Mouse (Mus musculus) heart, embryonic 15.5 days (tissue): ENCODE measurements around the gene Pcmt1. TPM values are rescaled to one million over a fixed set of nuclear protein-coding genes. Genes with fewer than 3 reads are reported as not detected.
"Not testable (repeated sequence)": the region's sequence is repeated elsewhere in the genome, so short reads cannot be mapped to it uniquely, and the experiment has no call there.

Experiments
- ATAC-seq: fragments of 200-750 bp; cut with Nextera tagmentation; replicated peaks from 2 replicates; pipeline ENCODE4 v1.8.0; 2017; ENCODE audit warnings: low read depth, moderate TSS enrichment; ENCODE audit not compliant: insufficient number of reproducible peaks, insufficient read depth, low FRiP score
- H3K27ac ChIP-seq: fragments of 300-500 bp; sonication (generic); 2 replicates; pipeline ENCODE4 v1.5.1; 2015; ENCODE audit warnings: mild to moderate bottlenecking, inconsistent platforms
- H3K27me3 ChIP-seq: fragments of 300-500 bp; sonication (generic); 2 replicates; pipeline ENCODE4 v1.6.1; 2015; ENCODE audit warnings: inconsistent platforms
- H3K36me3 ChIP-seq: fragments of 300-500 bp; sonication (generic); 2 replicates; pipeline ENCODE4 v1.6.1; 2015; ENCODE audit warnings: mild to moderate bottlenecking, inconsistent platforms
- H3K4me1 ChIP-seq: fragments of 300-500 bp; sonication (generic); replicated peaks from 2 replicates; pipeline ENCODE4 v1.6.1; 2015; ENCODE audit warnings: inconsistent platforms
- H3K4me2 ChIP-seq: fragments of 300-500 bp; sonication (generic); 2 replicates; pipeline ENCODE4 v1.6.1; 2015; ENCODE audit warnings: inconsistent platforms, mild to moderate bottlenecking, moderate library complexity
- H3K4me3 ChIP-seq: fragments of 300-500 bp; sonication (generic); 2 replicates; pipeline ENCODE4 v1.5.1; 2015; ENCODE audit warnings: mild to moderate bottlenecking, inconsistent platforms
- H3K9ac ChIP-seq: fragments of 300-500 bp; sonication (generic); 2 replicates; pipeline ENCODE4 v1.6.1; 2015; ENCODE audit warnings: mild to moderate bottlenecking, inconsistent platforms
- H3K9me3 ChIP-seq: fragments of 300-500 bp; sonication (generic); replicated peaks from 2 replicates; pipeline ENCODE4 v1.6.1; 2016; ENCODE audit warnings: inconsistent platforms
- WGBS: fragments of 180-500 bp; shearing (Covaris S2); methylation state at CpG from one replicate; pipeline ENCODE4 v1.1.7; 2015; ENCODE audit warnings: mixed read lengths; 5-methylcytosine and 5-hydroxymethylcytosine counted together
- polyA plus RNA-seq: library from polyadenylated mRNA; unstranded; fragments of >200 nt; fragmentation: Nextera tagmentation; extraction: Ambion mirVana; gene quantifications from 2 replicates; pipeline ENCODE4 v1.2.1, GENCODE M21; 2015

Gene Pcmt1
- polyA plus RNA-seq, 1 experiment from 2014 or later, result 124 TPM

GRCm38 (mm10) chr10:7645911-7646310 lies 35.0 kb downstream of the Pcmt1 start:
- Histone ChIP-seq H3K9me3 (no peaks in the 10 kb centered on the region), H3K27ac (no peak overlapping the region), H3K4me2 (no peak overlapping the region), H3K4me1 (peaks cover 7% of the 10 kb centered on the region), H3K4me3 (no peak overlapping the region), H3K9ac (no peak overlapping the region), H3K36me3 (peaks cover 51% of the 10 kb centered on the region), H3K27me3 (no peaks in the 10 kb centered on the region)
- no peak for ATAC-seq
- WGBS, result 87% methylated on average over 2 of the region's 2 CpGs

GRCm38 (mm10) chr10:7640366-7640765 lies 40.6 kb downstream of the Pcmt1 start:
- Histone ChIP-seq H3K4me2 (no peak overlapping the region), H3K9me3 (no peaks in the 10 kb centered on the region), H3K4me3 (no peak overlapping the region), H3K4me1 (no peaks in the 10 kb centered on the region), H3K27ac (no peak overlapping the region), H3K9ac (no peak overlapping the region), H3K36me3 (peaks cover 63% of the 10 kb centered on the region), H3K27me3 (no peaks in the 10 kb centered on the region)
- WGBS, result 97% methylated on average over 12 of the region's 12 CpGs
- ATAC-seq, result no peak

- 0 out of 2 replicates have a peak, but pooled peaks have one; percentile 55 for ATAC-seq
- WGBS, result 50% methylated on average over 16 of the region's 16 CpGs
- Histone ChIP-seq H3K4me1 (peaks cover 39% of the 10 kb centered on the region), H3K27ac (peak overlapping the region; percentile 29), H3K4me3 (no peak overlapping the region), H3K9me3 (no peaks in the 10 kb centered on the region), H3K27me3 (no peaks in the 10 kb centered on the region), H3K9ac (no peak overlapping the region), H3K36me3 (0 out of 2 replicates have a peak, but pooled peaks cover 6% of the 10 kb centered on the region), H3K4me2 (peak overlapping the region; percentile 1; the same call in 1 of the 2 replicates)
Observed at GRCm38 (mm10) chr10:7630951-7631720, 49.8 kb downstream of the Pcmt1 start.

GRCm38 (mm10) chr10:7630286-7630685 lies 50.6 kb downstream of the Pcmt1 start:
- 0 out of 2 replicates have a peak, but pooled peaks cover 6% of the 10 kb centered on the region for H3K36me3 ChIP-seq
- no peak overlapping the region for H3K4me2 ChIP-seq
- H3K4me3 ChIP-seq, result no peak overlapping the region
- WGBS, result 89% methylated on average over 5 of the region's 5 CpGs
- no peaks in the 10 kb centered on the region for H3K27me3 ChIP-seq
- no peak overlapping the region for H3K9ac ChIP-seq
- no peak for ATAC-seq
- H3K27ac ChIP-seq, result no peak overlapping the region
- peaks cover 39% of the 10 kb centered on the region for H3K4me1 ChIP-seq
- no peaks in the 10 kb centered on the region for H3K9me3 ChIP-seq

- 44% methylated on average over 4 of the region's 4 CpGs for WGBS
- Histone ChIP-seq H3K4me2 (no peak overlapping the region), H3K4me1 (peaks cover 39% of the 10 kb centered on the region), H3K27me3 (no peaks in the 10 kb centered on the region), H3K9ac (no peak overlapping the region), H3K36me3 (0 out of 2 replicates have a peak, but pooled peaks cover 6% of the 10 kb centered on the region), H3K27ac (no peak overlapping the region), H3K4me3 (no peak overlapping the region), H3K9me3 (no peaks in the 10 kb centered on the region)
- no peak for ATAC-seq
Observed at GRCm38 (mm10) chr10:7629092-7629491, 51.8 kb downstream of the Pcmt1 start.

- Histone ChIP-seq H3K36me3 (0 out of 2 replicates have a peak, but pooled peaks cover under 1% of the 10 kb centered on the region), H3K27ac (no peak overlapping the region), H3K4me2 (no peak overlapping the region), H3K27me3 (no peaks in the 10 kb centered on the region), H3K4me1 (peaks cover 24% of the 10 kb centered on the region), H3K9me3 (no peaks in the 10 kb centered on the region), H3K4me3 (no peak overlapping the region), H3K9ac (no peak overlapping the region)
- 88% methylated on average over 3 of the region's 3 CpGs for WGBS
- no peak for ATAC-seq
Observed at GRCm38 (mm10) chr10:7623861-7624518, 56.9 kb downstream of the Pcmt1 start.

GRCm38 (mm10) chr10:7622378-7622777 lies 58.6 kb downstream of the Pcmt1 start:
- peaks cover 12% of the 10 kb centered on the region for H3K4me1 ChIP-seq
- peak overlapping the region; percentile 14; the same call in 1 of the 2 replicates for H3K4me2 ChIP-seq
- peak; percentile 70; the same call in 1 of the 2 replicates for ATAC-seq
- H3K27ac ChIP-seq, result peak overlapping the region; percentile 67
- no peak overlapping the region for H3K4me3 ChIP-seq
- 54% methylated on average over 3 of the region's 3 CpGs for WGBS
- H3K36me3 ChIP-seq, result no peaks in the 10 kb centered on the region
- no peak overlapping the region for H3K9ac ChIP-seq
- no peaks in the 10 kb centered on the region for H3K27me3 ChIP-seq
- H3K9me3 ChIP-seq, result no peaks in the 10 kb centered on the region

GRCm38 (mm10) chr10:7620723-7621122 lies 60.2 kb downstream of the Pcmt1 start:
- no peak overlapping the region for H3K27ac ChIP-seq

GRCm38 (mm10) chr10:7619821-7620241 lies 61.1 kb downstream of the Pcmt1 start:
- peaks cover 7% of the 10 kb centered on the region for H3K4me1 ChIP-seq
- no peak for ATAC-seq
- 95% methylated on average over 5 of the region's 5 CpGs for WGBS

More at GRCm38 (mm10) chr10:7620723-7621122, 60.2 kb downstream of the Pcmt1 start:
- Histone ChIP-seq H3K4me1 (peaks cover 7% of the 10 kb centered on the region), H3K9me3 (no peaks in the 10 kb centered on the region), H3K4me2 (no peak overlapping the region), H3K36me3 (no peaks in the 10 kb centered on the region), H3K4me3 (no peak overlapping the region), H3K9ac (no peak overlapping the region), H3K27me3 (no peaks in the 10 kb centered on the region)
- 65% methylated on average over 5 of the region's 5 CpGs for WGBS
- ATAC-seq, result no peak

GRCm38 (mm10) chr10:7617556-7617955 lies 63.4 kb downstream of the Pcmt1 start:
- not testable (repeated sequence) for H3K36me3 ChIP-seq, H3K4me2 ChIP-seq, H3K9ac ChIP-seq, H3K4me3 ChIP-seq, H3K4me1 ChIP-seq, H3K9me3 ChIP-seq, H3K27ac ChIP-seq, H3K27me3 ChIP-seq, ATAC-seq
- WGBS, result 71% methylated on average over 3 of the region's 3 CpGs

More at GRCm38 (mm10) chr10:7619821-7620241, 61.1 kb downstream of the Pcmt1 start:
- Histone ChIP-seq H3K4me3 (no peak overlapping the region), H3K9ac (no peak overlapping the region), H3K36me3 (no peaks in the 10 kb centered on the region), H3K9me3 (peaks cover 3% of the 10 kb centered on the region; the same call in 1 of the 2 replicates), H3K27ac (no peak overlapping the region), H3K27me3 (no peaks in the 10 kb centered on the region), H3K4me2 (no peak overlapping the region)

GRCm38 (mm10) chr10:7617146-7617545 lies 63.8 kb downstream of the Pcmt1 start:
- not testable (repeated sequence) for H3K27ac ChIP-seq, H3K36me3 ChIP-seq, H3K9me3 ChIP-seq, H3K4me3 ChIP-seq, H3K27me3 ChIP-seq, H3K4me1 ChIP-seq, H3K9ac ChIP-seq, H3K4me2 ChIP-seq, ATAC-seq
- 88% methylated on average over 11 of the region's 11 CpGs for WGBS
